Mouse (Mus musculus) MEL (cell line): ENCODE measurements around the gene Ccdc180. TPM values are rescaled to one million over a fixed set of nuclear protein-coding genes. Genes with fewer than 3 reads are reported as not detected.

Experiments used
- DNase-seq: peaks from one replicate; pipeline ENCODE4 v3.0.0; 2011; ENCODE audit warnings: low read depth, low spot score
- H3K27ac ChIP-seq: 2 replicates; pipeline ENCODE4 v1.5.1; 2012; ENCODE audit warnings: low read depth, mild to moderate bottlenecking, control low read depth, low read length, moderate library complexity; ENCODE audit not compliant: control insufficient read depth
- H3K27me3 ChIP-seq, 2 experiments: fragments of 150-350 bp in 1 of 2; sonication (generic) in 1 of 2; 2 replicates each; pipeline ENCODE4 v1.6.1; 2012; ENCODE audit warnings: low read length in 2 of 2, mild to moderate bottlenecking in 2 of 2, improper control_type of control experiment in 1 of 2, moderate library complexity in 1 of 2; ENCODE audit not compliant: insufficient read depth in 2 of 2, control insufficient read depth in 1 of 2
- H3K36me3 ChIP-seq, 2 experiments: 2 replicates each; pipeline ENCODE4 v1.6.1; 2012 to 2014; ENCODE audit warnings: low read length in 2 of 2, improper control_type of control experiment in 1 of 2, inconsistent platforms in 1 of 2, mild to moderate bottlenecking in 1 of 2; ENCODE audit not compliant: insufficient read depth in 2 of 2, control insufficient read depth in 1 of 2
- H3K4me1 ChIP-seq, 2 experiments: fragments of 150-350 bp in 1 of 2; sonication (generic) in 1 of 2; 2 replicates each; pipeline ENCODE4 v1.6.1; 2012; ENCODE audit warnings: low read length in 2 of 2, improper control_type of control experiment in 1 of 2, mild to moderate bottlenecking in 1 of 2; ENCODE audit not compliant: insufficient read depth in 2 of 2, control insufficient read depth in 1 of 2
- H3K4me3 ChIP-seq, 2 experiments: fragments of 150-350 bp in 1 of 2; sonication (generic) in 1 of 2; 2 replicates each; pipeline ENCODE4 v1.5.1; 2012; ENCODE audit warnings: low read depth in 2 of 2, low read length in 2 of 2, mild to moderate bottlenecking in 2 of 2, moderate library complexity in 2 of 2, control low read depth in 1 of 2, improper control_type of control experiment in 1 of 2; ENCODE audit not compliant: control insufficient read depth in 1 of 2, insufficient read depth in 1 of 2
- H3K79me2 ChIP-seq: 2 replicates; pipeline ENCODE4 v1.6.1; 2012; ENCODE audit warnings: mild to moderate bottlenecking, low read length, moderate library complexity; ENCODE audit not compliant: control insufficient read depth, poor library complexity, insufficient read depth
- H3K9ac ChIP-seq: 2 replicates; pipeline ENCODE4 v1.6.1; 2012; ENCODE audit warnings: low read depth, mild to moderate bottlenecking, control low read depth, low read length, moderate library complexity; ENCODE audit not compliant: control insufficient read depth, poor library complexity, severe bottlenecking
- H3K9me3 ChIP-seq: fragments of 150-350 bp; sonication (generic); replicated peaks from 2 replicates; pipeline ENCODE4 v1.6.1; 2012; ENCODE audit warnings: mild to moderate bottlenecking, low read length, improper control_type of control experiment, moderate library complexity; ENCODE audit not compliant: insufficient read depth
- CTCF ChIP-seq, 3 experiments: IDR thresholded peaks in 2 of 3; conservative IDR thresholded peaks in 1 of 3; 2 replicates each; pipeline ENCODE4 v1.5.1; 2011 to 2012; ENCODE audit warnings: low read length in 3 of 3, low read depth in 2 of 3, mild to moderate bottlenecking in 2 of 3, improper control_type of control experiment in 1 of 3, inconsistent platforms in 1 of 3, mixed read lengths in 1 of 3, moderate library complexity in 1 of 3; ENCODE audit not compliant: control insufficient read depth in 1 of 3, insufficient read depth in 1 of 3, poor library complexity in 1 of 3, severe bottlenecking in 1 of 3
- GABPA ChIP-seq: IDR thresholded peaks from 2 replicates; pipeline ENCODE4 v1.6.1; 2012; ENCODE audit warnings: low read depth, mild to moderate bottlenecking, inconsistent platforms, low read length, improper control_type of control experiment, moderate library complexity
- JUND ChIP-seq: IDR thresholded peaks from 2 replicates; pipeline ENCODE4 v1.6.1; 2011; ENCODE audit warnings: low read depth, mild to moderate bottlenecking, improper control_type of control experiment, low read length
- MYC ChIP-seq: IDR thresholded peaks from 2 replicates; pipeline ENCODE4 v1.6.1; 2011; ENCODE audit warnings: low read depth, mild to moderate bottlenecking, low read length, improper control_type of control experiment, moderate library complexity
- NELFE ChIP-seq: IDR thresholded peaks from 2 replicates; pipeline ENCODE4 v1.6.1; 2011; ENCODE audit warnings: low read depth, low read length, improper control_type of control experiment
- NRF1 ChIP-seq: IDR thresholded peaks from 2 replicates; pipeline ENCODE4 v1.6.1; 2014; ENCODE audit warnings: low read depth, mild to moderate bottlenecking, inconsistent platforms, low read length, improper control_type of control experiment, moderate library complexity; ENCODE audit not compliant: poor library complexity, insufficient read depth, severe bottlenecking
- RAD21 ChIP-seq: IDR thresholded peaks from 2 replicates; pipeline ENCODE4 v1.6.1; 2011; ENCODE audit warnings: mild to moderate bottlenecking, low read depth, low read length, improper control_type of control experiment
- SMC3 ChIP-seq: IDR thresholded peaks from 2 replicates; pipeline ENCODE4 v1.6.1; 2011; ENCODE audit warnings: low read depth, low read length, improper control_type of control experiment
- TAL1 ChIP-seq: IDR thresholded peaks from 2 replicates; pipeline ENCODE4 v1.6.1; 2012; ENCODE audit warnings: mild to moderate bottlenecking, inconsistent platforms, low read length, moderate library complexity, mixed read lengths
- TBP ChIP-seq: IDR thresholded peaks from 2 replicates; pipeline ENCODE4 v1.8.0; 2011; ENCODE audit warnings: low read depth, low read length, improper control_type of control experiment
- USF1 ChIP-seq: IDR thresholded peaks from 2 replicates; pipeline ENCODE4 v1.6.1; 2014; ENCODE audit warnings: low read depth, mild to moderate bottlenecking, inconsistent platforms, low read length, improper control_type of control experiment, moderate library complexity
- USF2 ChIP-seq, 2 experiments: IDR thresholded peaks; 2 replicates each; pipeline ENCODE4 v1.6.1; 2011 to 2012; ENCODE audit warnings: improper control_type of control experiment in 2 of 2, low read length in 2 of 2, borderline replicate concordance in 1 of 2, inconsistent platforms in 1 of 2, low read depth in 1 of 2, mild to moderate bottlenecking in 1 of 2; ENCODE audit not compliant: insufficient read depth in 1 of 2
- ZC3H11A ChIP-seq: IDR thresholded peaks from 2 replicates; pipeline ENCODE4 v1.6.1; 2012; ENCODE audit warnings: low read depth, mild to moderate bottlenecking, inconsistent platforms, low read length, improper control_type of control experiment
- ZMIZ1 ChIP-seq: IDR thresholded peaks from 2 replicates; pipeline ENCODE4 v1.6.1; 2012; ENCODE audit warnings: low read depth, mild to moderate bottlenecking, inconsistent platforms, low read length, improper control_type of control experiment, moderate library complexity
- polyA plus RNA-seq, 2 experiments: library from polyadenylated mRNA; stranded (reverse) in 1 of 2; unstranded in 1 of 2; fragments of >175 nt in 1 of 2; fragments of >200 nt in 1 of 2; gene quantifications; 2 replicates each; pipeline versions ENCODE4 v1.2.1 to v1.2.4; 2012; ENCODE audit warnings: low replicate concordance in 2 of 2, low read depth in 1 of 2; ENCODE audit not compliant: insufficient read length in 2 of 2, insufficient read depth in 1 of 2, missing spikeins in 1 of 2
- total RNA-seq: library from RNA; depleted of rRNA; stranded (reverse); fragments of 300-350 nt; gene quantifications from 2 replicates; pipeline ENCODE4 v1.2.3, GENCODE M21; 2012

The Ccdc180 gene
- total and polyA plus RNA-seq, 3 experiments = 0.08 to 0.31 TPM; not detected in 1

- TF ChIP-seq SMC3 (peak; percentile 87), NRF1 (no peak), RAD21 (peak; percentile 43), ZC3H11A (peak; percentile 45; the same call in 1 of the 2 replicates), CTCF (IDR thresholded peaks at IDR 0.05 in 2 of 3, conservative IDR thresholded peaks at IDR 0.05 in 1 of 3; ENCODE audit: control insufficient read depth in 1 of 3, insufficient read depth in 1 of 3, low read depth in 2 of 3, low read length in 3 of 3, poor library complexity in 1 of 3, severe bottlenecking in 1 of 3) (peak; percentile 70 to 87 (median 78)), MYC (no peak), USF2 (IDR thresholded peaks at IDR 0.05; ENCODE audit: borderline replicate concordance in 1 of 2, insufficient read depth in 1 of 2, low read depth in 1 of 2, low read length in 2 of 2) (no peak)
- Histone ChIP-seq H3K4me1 (no peaks in the 10 kb centered on the region), H3K27me3 (no peaks in the 10 kb centered on the region), H3K79me2 (no peaks in the 10 kb centered on the region), H3K36me3 (no peaks in the 10 kb centered on the region), H3K27ac (no peak overlapping the region), H3K9me3 (no peaks in the 10 kb centered on the region), H3K9ac (no peak overlapping the region), H3K4me3 (no peak overlapping the region)
- peak; percentile 37 for DNase-seq
Measured at GRCm38 (mm10) chr4:45941628-45942044, 51.5 kb downstream of the Ccdc180 start.

GRCm38 (mm10) chr4:45947729-45948128, 57.6 kb downstream of the Ccdc180 start:
- TF ChIP-seq USF1 = no peak
- TF ChIP-seq NELFE = no peak
- TF ChIP-seq JUND = no peak
- no peak for TF ChIP-seq GABPA
- no peak for TF ChIP-seq TAL1
- no peak for TF ChIP-seq TBP
- no peak for TF ChIP-seq ZMIZ1
- TF ChIP-seq, all 39 proteins: peak for 0
- peaks cover 9 to 38% of the 10 kb centered on the region in 2 experiments; a peak in 3 of 4 replicates for H3K4me1 ChIP-seq
- no peaks in the 10 kb centered on the region for H3K27me3 ChIP-seq
- no peak overlapping the region for H3K9ac ChIP-seq
- H3K27ac ChIP-seq = no peak overlapping the region
- H3K36me3 ChIP-seq = peaks cover 0 to 29% of the 10 kb centered on the region in 2 experiments; a peak in 2 of 4 replicates
- no peak overlapping the region for H3K4me3 ChIP-seq
- H3K79me2 ChIP-seq = peaks cover 11% of the 10 kb centered on the region
- H3K9me3 ChIP-seq = no peaks in the 10 kb centered on the region
- DNase-seq = no peak
